Mouse (Mus musculus) thymus, postnatal 10 days (tissue): Measurements from ENCODE around the gene Sgip1.

Source experiments
- DNase-seq, 2 experiments: peaks; one replicate each; pipeline ENCODE4 v3.0.0; 2021; ENCODE audit warnings: low spot score in 2 of 2

Gene Sgip1

GRCm38 (mm10) chr4:102775596-102776270, 34.6 kb downstream of the Sgip1 start:
- no peak for DNase-seq

- no peak for DNase-seq
Measured at GRCm38 (mm10) chr4:102779902-102780301, 38.8 kb downstream of the Sgip1 start.

DNA sequence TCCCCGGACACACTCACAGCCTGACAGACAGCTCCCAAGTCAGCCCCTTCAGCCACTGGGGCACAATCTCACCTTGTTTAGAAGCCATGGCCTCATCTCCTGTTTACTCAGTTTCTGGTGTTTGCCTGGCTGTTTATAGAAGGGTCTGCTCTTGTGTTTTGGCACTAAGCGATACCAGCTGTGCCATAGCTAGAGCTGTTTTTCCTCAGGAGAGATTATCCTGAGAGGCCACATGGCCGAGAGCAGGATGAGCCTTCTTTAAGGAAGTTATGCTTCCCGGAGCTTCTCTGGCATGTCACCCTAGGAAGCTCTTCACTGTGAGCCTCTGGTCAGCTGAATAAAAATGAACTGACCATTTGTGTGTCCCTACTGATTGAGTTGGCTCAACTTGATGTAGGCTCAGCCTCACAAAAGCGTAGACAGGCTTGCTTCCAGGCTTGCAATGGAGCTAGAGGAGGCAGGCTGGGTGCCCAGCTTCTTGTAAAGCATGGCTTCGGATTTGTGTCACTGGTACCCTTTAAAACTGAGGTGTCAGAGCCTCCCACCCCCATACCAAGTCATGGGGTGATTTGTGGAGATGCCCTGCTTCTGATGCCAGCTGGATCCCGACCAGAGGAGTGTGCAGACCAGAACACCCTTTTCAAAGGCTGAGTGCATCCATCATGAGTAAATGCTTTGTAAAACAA, 42.1 kb downstream of the Sgip1 start:
- no peak for DNase-seq

- no peak for DNase-seq
Measured at GRCm38 (mm10) chr4:102785158-102785557, 44.1 kb downstream of the Sgip1 start.

DNA sequence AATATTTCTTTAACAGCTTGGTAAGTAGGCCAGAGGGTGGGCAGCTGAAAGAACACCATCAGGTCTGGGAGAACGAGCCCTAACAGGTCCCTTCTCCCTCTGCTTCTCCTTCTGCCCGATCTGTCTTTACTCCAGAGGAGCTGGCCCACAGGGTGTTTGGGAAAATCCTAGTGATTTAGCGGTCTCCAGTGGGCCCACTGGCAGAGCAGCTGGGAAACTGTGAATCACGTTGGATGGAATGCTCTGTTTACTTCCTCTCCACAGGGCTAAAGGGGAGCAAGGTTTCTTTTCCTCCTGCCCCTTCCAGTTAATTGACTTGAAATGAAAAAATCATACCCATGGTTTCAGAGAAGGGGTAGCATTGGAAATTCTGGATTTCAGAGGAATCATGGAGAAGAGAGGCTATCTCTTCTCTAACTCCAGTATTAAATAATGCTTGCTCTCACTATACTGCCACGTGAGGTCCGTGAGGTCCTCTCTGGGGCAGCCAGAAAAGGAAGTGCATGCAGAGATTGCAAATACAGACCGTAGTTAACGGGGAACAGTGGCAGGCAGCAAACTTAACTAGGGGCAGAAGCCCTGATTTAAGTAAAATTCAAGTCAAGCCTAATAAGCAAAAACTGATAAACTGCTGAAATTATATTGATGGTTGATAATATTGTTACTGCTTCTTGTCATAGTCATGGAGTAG, 51.1 kb downstream of the Sgip1 start:
- no peak for DNase-seq

- DNase-seq: no peak
Measured at GRCm38 (mm10) chr4:102801471-102801870, 60.4 kb downstream of the Sgip1 start.

DNA sequence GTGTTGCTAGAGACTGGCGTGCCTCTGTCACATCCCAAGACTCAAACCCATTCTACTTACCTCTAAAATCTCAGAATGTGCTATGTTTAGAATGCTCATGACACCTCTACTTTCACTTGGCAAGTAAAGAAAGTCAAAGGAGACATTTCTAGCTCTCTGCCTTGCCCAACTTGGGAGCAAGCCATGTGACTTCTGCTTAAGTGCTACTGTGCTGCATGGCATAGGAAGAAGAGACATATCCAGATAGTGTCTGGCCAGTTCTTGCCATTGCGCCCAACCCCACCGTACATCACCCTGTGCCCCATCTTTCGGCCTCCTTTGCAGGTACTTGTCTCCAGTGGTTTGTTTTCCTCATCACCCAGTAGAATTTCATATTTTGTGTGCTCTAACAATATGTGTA, 60.8 kb downstream of the Sgip1 start:
- no peak for DNase-seq

- DNase-seq: no peak
Measured at GRCm38 (mm10) chr4:102804611-102805010, 63.5 kb downstream of the Sgip1 start.

GRCm38 (mm10) chr4:102806987-102807386, 65.9 kb downstream of the Sgip1 start:
- DNase-seq: no peak

GRCm38 (mm10) chr4:102808258-102808657, 67.2 kb downstream of the Sgip1 start:
- no peak for DNase-seq

DNA sequence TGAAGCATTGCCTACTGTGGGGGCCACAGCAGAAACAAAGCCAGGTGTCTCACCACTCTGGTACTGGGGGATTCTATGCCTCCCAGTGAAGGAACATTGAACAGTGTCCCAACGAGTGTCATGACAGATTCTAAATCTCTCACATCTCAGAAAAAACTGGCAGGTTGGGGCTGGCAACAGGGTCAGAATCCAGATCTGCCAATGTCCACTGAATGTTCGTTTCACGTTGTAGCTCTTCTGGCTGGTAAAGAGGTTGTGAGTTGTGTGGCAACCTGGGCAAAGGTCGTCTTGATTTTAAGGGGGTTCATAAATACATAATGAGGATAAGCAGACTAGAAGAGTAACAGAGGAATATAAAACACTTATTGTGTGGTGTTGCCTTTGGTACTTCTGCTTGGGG, 68.2 kb downstream of the Sgip1 start:
- DNase-seq: no peak

DNA sequence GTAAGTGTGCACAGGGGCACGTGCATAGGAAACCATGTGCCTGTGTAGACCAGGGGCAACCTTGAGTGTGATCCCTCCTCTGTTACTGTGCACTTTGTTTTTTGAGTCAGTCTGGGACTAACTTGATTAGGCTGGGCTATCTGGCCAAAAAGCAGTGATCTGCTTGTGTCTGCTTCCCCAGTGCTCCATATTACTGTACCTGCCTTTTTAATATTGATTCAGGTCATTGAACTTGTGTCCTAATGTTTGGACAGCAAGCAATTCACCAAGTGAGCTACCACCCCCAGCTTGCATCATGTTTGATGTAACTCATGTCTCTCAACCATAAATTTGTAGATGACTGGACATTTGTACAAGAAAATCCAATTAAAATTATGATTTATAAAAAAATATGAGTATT, 69.2 kb downstream of the Sgip1 start:
- DNase-seq: no peak

DNA sequence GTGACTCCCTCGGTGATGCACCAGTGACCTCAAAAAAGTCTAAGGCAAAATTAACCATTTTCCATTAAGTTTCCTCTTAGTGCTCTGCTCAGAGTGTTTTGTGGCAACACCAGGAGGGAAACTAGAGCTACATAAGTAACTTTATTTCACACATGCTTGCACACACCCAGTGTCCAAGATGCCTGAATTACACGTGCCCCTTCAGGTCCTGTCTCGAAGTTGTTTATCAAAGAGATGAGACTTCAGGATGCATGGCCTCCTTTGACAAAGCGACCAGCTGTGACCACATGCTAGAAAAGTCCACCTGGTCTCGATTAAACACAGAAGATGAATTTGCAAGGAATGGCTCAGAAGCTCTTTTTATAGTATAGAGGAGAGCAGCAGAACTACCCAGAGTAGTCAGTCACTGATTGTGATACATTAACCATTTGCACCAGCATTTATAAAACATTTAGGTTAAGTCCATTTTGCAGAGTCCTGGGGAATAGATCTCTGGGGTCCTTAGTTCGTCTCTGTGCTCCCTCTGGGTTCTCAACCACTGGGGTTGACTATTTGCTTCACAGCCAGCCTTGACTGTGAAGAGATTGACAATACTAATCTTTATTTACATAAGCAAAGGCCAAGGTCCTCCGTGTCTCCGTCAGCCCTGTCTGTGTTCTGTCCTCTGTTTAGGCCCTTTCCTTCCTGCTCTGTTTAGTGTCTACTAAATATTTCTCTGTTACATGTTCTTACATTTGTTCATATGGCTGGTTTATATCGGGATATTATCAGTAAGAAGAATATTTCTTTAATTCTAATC, 70.1 kb downstream of the Sgip1 start:
- no peak for DNase-seq

- DNase-seq: no peak
Measured at GRCm38 (mm10) chr4:102813346-102813745, 72.2 kb downstream of the Sgip1 start.

DNA sequence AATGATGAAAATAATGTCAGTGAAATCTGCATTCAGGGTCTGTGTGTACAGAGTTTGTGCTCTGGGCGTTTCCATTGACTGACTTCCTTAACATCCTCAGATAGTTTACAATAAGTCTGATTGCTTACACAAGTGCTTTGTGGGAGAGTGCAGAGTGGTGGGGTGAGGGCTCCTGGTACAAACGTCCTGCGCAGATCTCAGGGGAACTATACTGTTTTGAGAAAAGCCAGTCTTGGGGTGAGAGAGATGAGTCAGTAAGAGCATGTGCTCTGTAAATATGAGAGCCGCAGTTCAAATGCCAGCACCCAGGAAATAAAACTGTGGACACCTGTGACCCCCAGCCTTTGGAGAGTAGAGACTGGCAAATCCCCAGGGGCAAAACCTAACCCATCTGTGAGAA, 80.7 kb downstream of the Sgip1 start:
- DNase-seq: no peak

GRCm38 (mm10) chr4:102824494-102824893, 83.4 kb downstream of the Sgip1 start:
- no peak for DNase-seq

- DNase-seq: no peak
Measured at GRCm38 (mm10) chr4:102826159-102826558, 85.1 kb downstream of the Sgip1 start.

DNA sequence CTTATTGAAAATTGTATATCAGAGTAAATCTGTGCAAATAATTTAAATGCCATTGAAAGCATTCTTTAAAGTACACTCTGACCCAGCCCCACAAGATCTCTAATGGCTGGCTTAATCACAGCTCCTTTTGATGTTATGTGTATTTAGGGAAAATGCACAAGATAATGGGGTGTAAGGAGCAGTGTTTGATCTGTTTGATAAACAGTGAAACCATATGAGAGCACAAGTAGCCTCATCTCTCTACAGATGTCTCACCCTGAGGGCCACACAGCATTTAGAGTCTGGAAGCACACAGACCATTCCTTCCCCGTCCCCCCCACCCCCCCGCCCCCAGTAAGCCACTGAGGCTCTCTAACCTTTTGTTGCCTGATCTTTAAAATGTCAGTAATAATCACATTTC, 87.4 kb downstream of the Sgip1 start:
- no peak for DNase-seq

- no peak for DNase-seq
Measured at GRCm38 (mm10) chr4:102833191-102833590, 92.1 kb downstream of the Sgip1 start.

GRCm38 (mm10) chr4:102833726-102834125, 92.6 kb downstream of the Sgip1 start:
- DNase-seq: no peak

DNA sequence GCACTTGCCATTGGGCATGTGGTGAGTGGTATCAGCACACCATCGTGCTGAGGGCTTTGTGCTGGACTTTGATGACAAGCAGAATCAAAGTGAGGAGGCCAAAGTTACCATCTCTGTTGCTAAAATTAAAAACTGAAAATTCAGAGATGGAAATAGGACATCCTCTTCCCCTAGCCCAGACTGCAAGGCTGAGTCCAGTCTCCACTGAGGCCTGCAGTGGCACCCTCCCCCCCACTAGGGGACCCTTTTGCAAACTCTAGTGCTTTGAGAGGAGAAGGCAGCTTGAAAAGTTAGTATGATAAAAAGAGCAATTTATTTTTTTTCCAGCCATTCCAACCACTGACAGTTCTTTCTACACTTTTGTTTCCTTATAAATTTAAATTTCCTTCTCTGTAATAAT, 93.6 kb downstream of the Sgip1 start:
- DNase-seq: no peak
